Mouse (Mus musculus): ENCODE measurements at regions not wholly inside any gene's neighbourhood (a gene's known extent, or its start where the extent isn't known, plus 50 kb on each side); places are given as distances from the start of the nearest gene placed in this dataset.

DNA sequence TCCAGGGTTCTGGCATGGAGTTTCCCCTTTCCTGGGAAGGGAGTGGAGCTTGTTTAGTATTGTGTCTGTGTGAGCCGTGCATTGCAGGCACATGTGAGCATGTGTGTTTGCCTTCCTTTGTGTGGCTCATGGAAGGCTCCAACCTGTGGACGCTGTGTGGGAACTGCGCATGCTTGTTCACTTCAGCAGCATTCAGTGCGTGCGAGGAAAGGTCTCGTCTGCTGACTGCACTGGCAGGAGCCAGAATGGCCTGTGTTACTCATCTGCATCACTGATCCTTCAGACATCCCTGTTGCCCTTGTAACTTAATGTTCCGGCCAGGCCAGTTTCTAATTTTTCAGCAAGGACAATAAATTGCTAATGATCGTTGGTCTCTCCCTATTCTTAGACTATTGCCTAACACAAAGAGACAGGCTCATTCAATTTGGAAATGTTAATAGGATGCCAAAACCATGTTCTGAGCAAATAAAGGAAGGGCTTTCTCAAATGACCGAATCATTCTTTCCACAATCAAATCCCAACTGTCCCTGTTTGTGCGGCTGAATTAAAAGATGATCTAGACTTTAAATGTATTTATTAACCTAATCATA, 167.9 kb upstream of the Npy start:
- Histone ChIP-seq H3K9me3 (no peaks in the 10 kb centered on the region), H3K4me1 (replicated peaks) (no peaks in the 10 kb centered on the region), H3K4me3 (replicated peaks) (no peak overlapping the region), H3K36me3 (no peaks in the 10 kb centered on the region), H3K9ac (replicated peaks) (no peak overlapping the region), H3K4me2 (replicated peaks) (no peak overlapping the region), H3K27me3 (no peaks in the 10 kb centered on the region), H3K27ac (no peak overlapping the region)
- ATAC-seq = no peak
- 79% methylated on average over 10 of the region's 10 CpGs for WGBS

GRCm38 (mm10) chr6:49655241-49655640, 167.3 kb upstream of the Npy start:
- no peak for ATAC-seq
- no peak overlapping the region for H3K27ac ChIP-seq
- WGBS = 79% methylated on average over 5 of the region's 5 CpGs

DNA sequence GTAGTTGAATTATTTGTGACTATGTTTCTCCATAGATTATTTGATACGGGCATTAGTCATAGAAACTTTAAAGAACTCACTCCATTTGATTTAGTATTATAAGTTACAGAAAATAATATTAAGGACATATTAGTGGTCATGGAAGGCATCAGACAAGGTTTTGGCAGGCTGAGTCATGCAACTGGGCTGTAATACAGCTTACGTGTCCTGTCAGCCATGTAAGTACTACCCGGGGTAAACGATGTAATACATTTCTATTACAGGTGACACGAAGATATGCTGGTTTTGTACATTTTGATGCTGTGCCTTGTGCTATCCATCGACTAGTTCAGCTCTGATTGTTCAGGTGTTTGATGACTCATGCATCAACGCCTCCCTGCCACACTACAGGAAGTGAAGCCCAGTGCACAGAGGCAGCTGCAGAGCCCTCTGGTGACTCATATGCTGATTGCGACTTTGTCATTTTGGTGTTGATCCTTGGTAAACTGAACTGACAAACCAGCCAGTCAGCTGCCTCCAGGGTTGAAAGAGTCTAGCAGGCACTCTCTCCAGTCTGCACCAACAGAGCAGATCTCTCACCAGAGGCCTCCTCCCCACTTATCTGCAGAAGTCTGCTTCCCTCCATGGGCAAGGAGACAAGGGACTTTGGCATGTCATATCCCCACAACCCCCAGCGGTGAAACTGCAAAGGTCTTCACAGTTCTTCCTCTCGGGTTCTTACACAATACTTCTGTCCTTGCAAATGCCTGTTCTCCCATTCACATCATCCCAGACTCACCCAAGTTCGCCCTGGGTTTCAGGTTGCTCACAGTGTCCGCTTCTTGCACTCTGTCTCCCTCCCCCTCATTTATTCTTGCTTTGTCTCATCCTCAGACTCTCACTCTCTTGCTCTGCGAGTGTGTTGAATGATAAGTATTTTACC, 165.9 kb upstream of the Npy start:
- Histone ChIP-seq H3K36me3 (no peaks in the 10 kb centered on the region), H3K27me3 (no peaks in the 10 kb centered on the region), H3K27ac (no peak overlapping the region), H3K4me3 (replicated peaks) (no peak overlapping the region), H3K9me3 (no peaks in the 10 kb centered on the region), H3K4me1 (replicated peaks) (no peaks in the 10 kb centered on the region), H3K9ac (replicated peaks) (no peak overlapping the region), H3K4me2 (replicated peaks) (no peak overlapping the region)
- no peak for ATAC-seq
- 76% methylated on average over 13 of the region's 13 CpGs for WGBS

More at GRCm38 (mm10) chr6:49655241-49655640, 167.3 kb upstream of the Npy start:
- no peaks in the 10 kb centered on the region for H3K4me1 ChIP-seq (replicated peaks)
- H3K27me3 ChIP-seq = no peaks in the 10 kb centered on the region
- no peaks in the 10 kb centered on the region for H3K9me3 ChIP-seq
- H3K36me3 ChIP-seq = no peaks in the 10 kb centered on the region
- H3K4me3 ChIP-seq (replicated peaks) = no peak overlapping the region
- no peak overlapping the region for H3K4me2 ChIP-seq (replicated peaks)
- H3K9ac ChIP-seq (replicated peaks) = no peak overlapping the region

DNA sequence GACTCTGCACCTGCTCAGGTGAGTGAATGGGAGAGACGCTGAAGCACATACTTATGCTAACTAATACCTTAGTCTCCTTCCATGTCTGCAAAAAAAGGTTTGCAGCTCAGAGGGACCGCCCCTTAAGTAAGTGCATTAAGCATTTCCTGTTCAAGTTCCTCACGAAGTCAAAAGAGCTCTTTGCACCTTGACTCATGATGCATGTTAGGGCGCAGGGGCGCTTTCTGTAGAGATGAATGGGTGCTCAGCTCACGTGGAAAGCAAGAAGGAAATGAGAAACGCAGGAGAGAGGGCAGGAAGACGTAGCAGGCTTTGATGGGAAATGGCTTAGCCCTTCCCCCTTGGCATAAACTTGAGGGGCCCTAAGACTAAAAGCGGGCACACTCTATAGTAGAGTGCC, 164.5 kb upstream of the Npy start:
- Histone ChIP-seq H3K4me1 (replicated peaks) (no peaks in the 10 kb centered on the region), H3K4me2 (replicated peaks) (no peak overlapping the region), H3K4me3 (replicated peaks) (no peak overlapping the region), H3K36me3 (no peaks in the 10 kb centered on the region), H3K27ac (no peak overlapping the region), H3K9me3 (no peaks in the 10 kb centered on the region), H3K9ac (replicated peaks) (no peak overlapping the region), H3K27me3 (no peaks in the 10 kb centered on the region)
- 78% methylated on average over 9 of the region's 9 CpGs for WGBS
- no peak for ATAC-seq

DNA sequence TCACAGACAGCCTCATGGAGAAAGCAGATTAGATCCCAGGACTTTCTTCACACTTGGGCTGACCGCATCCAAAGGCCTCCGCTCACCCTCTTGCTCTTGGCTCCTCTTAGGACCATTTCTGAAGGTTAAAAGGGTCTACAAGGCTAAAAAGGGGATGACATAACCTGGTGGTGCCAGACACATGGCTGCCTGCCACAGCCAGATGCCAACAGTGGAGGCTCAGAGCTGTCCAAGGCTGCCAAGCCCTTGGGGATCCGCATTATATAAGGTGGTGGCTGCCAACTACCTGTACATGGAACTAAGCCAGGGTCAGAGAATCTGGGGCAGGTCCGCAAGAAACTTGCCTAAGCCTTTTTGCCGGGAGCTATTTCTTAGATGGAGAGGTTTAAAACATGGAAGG, 151.5 kb upstream of the Npy start:
- Histone ChIP-seq H3K4me2 (replicated peaks) (no peak overlapping the region), H3K36me3 (no peaks in the 10 kb centered on the region), H3K27ac (no peak overlapping the region), H3K9ac (replicated peaks) (no peak overlapping the region), H3K4me1 (replicated peaks) (no peaks in the 10 kb centered on the region), H3K27me3 (no peaks in the 10 kb centered on the region), H3K9me3 (no peaks in the 10 kb centered on the region), H3K4me3 (replicated peaks) (no peak overlapping the region)
- ATAC-seq = no peak
- WGBS = 90% methylated on average over 5 of the region's 5 CpGs

- H3K4me1 ChIP-seq (replicated peaks) = no peaks in the 10 kb centered on the region
- H3K4me3 ChIP-seq (replicated peaks) = no peak overlapping the region
- H3K27ac ChIP-seq = no peak overlapping the region
- no peak for ATAC-seq
- no peak overlapping the region for H3K4me2 ChIP-seq (replicated peaks)
- no peaks in the 10 kb centered on the region for H3K36me3 ChIP-seq
- WGBS = 82% methylated on average over 2 of the region's 2 CpGs
- H3K9ac ChIP-seq (replicated peaks) = no peak overlapping the region
- no peaks in the 10 kb centered on the region for H3K9me3 ChIP-seq
- H3K27me3 ChIP-seq = no peaks in the 10 kb centered on the region
Measured at GRCm38 (mm10) chr6:49671912-49672311, 150.6 kb upstream of the Npy start.

GRCm38 (mm10) chr6:49686776-49687175, 135.7 kb upstream of the Npy start:
- Histone ChIP-seq H3K4me2 (replicated peaks) (no peak overlapping the region), H3K4me1 (replicated peaks) (no peaks in the 10 kb centered on the region), H3K36me3 (no peaks in the 10 kb centered on the region), H3K27ac (no peak overlapping the region), H3K27me3 (no peaks in the 10 kb centered on the region), H3K9me3 (no peaks in the 10 kb centered on the region), H3K9ac (replicated peaks) (no peak overlapping the region), H3K4me3 (replicated peaks) (no peak overlapping the region)
- 91% methylated on average over 4 of the region's 4 CpGs for WGBS
- ATAC-seq = no peak

DNA sequence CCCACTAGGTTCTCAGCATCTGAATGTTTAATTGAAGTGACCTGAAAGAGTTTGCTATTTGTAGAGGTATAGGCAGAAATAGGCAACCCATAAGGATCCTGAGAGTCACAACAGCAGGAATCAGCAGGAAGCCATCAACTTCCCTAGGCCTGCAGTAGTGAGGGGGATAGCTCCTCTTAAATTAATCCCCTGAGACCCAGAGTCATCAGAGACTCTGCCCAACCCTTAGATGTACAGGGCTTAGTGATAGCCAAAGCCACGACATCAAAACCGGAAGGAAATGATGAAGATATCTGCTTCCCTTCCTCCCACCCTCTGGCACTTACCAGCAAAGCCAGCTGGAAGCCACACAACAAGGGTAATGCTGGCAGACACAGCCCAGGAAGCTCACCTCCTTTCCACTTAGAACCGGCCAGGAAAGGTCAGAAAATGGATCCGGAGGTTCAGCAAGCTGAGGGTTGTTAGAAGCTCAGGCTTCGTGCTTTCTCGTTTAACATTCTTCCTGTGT, 130.4 kb upstream of the Npy start:
- H3K9ac ChIP-seq (replicated peaks) = no peak overlapping the region
- no peak for ATAC-seq
- H3K4me1 ChIP-seq (replicated peaks) = no peaks in the 10 kb centered on the region
- no peaks in the 10 kb centered on the region for H3K36me3 ChIP-seq
- no peak overlapping the region for H3K27ac ChIP-seq
- H3K4me3 ChIP-seq (replicated peaks) = no peak overlapping the region
- H3K9me3 ChIP-seq = no peaks in the 10 kb centered on the region
- WGBS = 51% methylated on average over 6 of the region's 6 CpGs
- no peaks in the 10 kb centered on the region for H3K27me3 ChIP-seq
- H3K4me2 ChIP-seq (replicated peaks) = no peak overlapping the region

DNA sequence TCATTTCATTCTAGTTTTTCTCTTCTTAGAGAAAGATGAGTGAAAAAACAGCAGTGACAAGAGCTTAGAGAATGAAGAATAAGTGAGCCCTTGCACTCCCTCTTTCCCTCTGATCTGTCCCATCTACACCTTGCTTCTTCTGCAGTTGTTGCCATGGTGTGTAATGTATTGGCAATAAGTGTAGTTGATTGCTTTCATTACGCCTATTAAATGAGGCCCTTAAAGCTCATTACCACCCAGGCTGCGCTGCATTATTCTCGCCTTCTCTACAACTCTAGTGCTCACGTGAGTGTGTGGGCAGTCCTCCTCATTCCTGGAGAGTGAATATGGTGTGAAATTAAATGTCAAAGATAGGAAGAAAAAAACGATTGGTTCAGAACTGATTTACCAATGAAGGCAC, 127.7 kb upstream of the Npy start:
- Histone ChIP-seq H3K36me3 (no peaks in the 10 kb centered on the region), H3K9ac (replicated peaks) (no peak overlapping the region), H3K9me3 (no peaks in the 10 kb centered on the region), H3K27me3 (no peaks in the 10 kb centered on the region), H3K4me2 (replicated peaks) (no peak overlapping the region), H3K27ac (no peak overlapping the region), H3K4me1 (replicated peaks) (no peaks in the 10 kb centered on the region), H3K4me3 (replicated peaks) (no peak overlapping the region)
- 59% methylated on average over 5 of the region's 5 CpGs for WGBS
- no peak for ATAC-seq

- no peak for ATAC-seq
- Histone ChIP-seq H3K9ac (replicated peaks) (no peak overlapping the region), H3K9me3 (no peaks in the 10 kb centered on the region), H3K4me3 (replicated peaks) (no peak overlapping the region), H3K4me2 (replicated peaks) (no peak overlapping the region), H3K27me3 (no peaks in the 10 kb centered on the region), H3K27ac (no peak overlapping the region), H3K36me3 (no peaks in the 10 kb centered on the region), H3K4me1 (replicated peaks) (no peaks in the 10 kb centered on the region)
- WGBS = 80% methylated on average over 10 of the region's 10 CpGs
Measured at GRCm38 (mm10) chr6:49696990-49697389, 125.5 kb upstream of the Npy start.

GRCm38 (mm10) chr6:49701453-49701852, 121.1 kb upstream of the Npy start:
- H3K9ac ChIP-seq (replicated peaks) = no peak overlapping the region
- H3K27ac ChIP-seq = no peak overlapping the region
- no peak overlapping the region for H3K4me2 ChIP-seq (replicated peaks)
- H3K4me3 ChIP-seq (replicated peaks) = no peak overlapping the region
- ATAC-seq = no peak
- 89% methylated on average over 7 of the region's 7 CpGs for WGBS
- H3K36me3 ChIP-seq = no peaks in the 10 kb centered on the region
- no peaks in the 10 kb centered on the region for H3K27me3 ChIP-seq
- H3K4me1 ChIP-seq (replicated peaks) = no peaks in the 10 kb centered on the region
- H3K9me3 ChIP-seq = no peaks in the 10 kb centered on the region

DNA sequence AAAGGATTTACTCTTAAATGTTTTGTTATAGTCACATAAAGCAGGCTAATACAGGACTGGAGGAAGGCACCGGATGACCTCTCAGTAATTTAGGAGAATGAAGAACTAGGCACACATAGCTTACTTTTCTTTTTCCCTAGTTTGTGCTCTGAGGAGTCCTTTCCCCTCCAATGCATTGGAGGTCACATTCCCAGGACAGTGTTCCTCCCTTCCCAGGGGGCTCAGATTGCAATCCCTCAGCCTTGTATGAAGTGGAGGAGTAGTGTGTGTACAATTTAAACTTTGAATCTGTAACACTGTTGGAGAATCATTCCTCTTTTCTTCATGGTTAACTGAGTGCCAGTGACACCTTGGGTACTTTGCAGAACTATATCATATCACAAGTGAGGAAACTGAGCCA, 109.5 kb upstream of the Npy start:
- no peaks in the 10 kb centered on the region for H3K36me3 ChIP-seq
- no peak overlapping the region for H3K9ac ChIP-seq (replicated peaks)
- H3K4me1 ChIP-seq (replicated peaks) = peaks cover 7% of the 10 kb centered on the region
- H3K4me2 ChIP-seq (replicated peaks) = no peak overlapping the region
- H3K9me3 ChIP-seq = no peaks in the 10 kb centered on the region
- ATAC-seq = no peak
- no peak overlapping the region for H3K27ac ChIP-seq
- WGBS = 92% methylated on average over 1 of the region's 1 CpGs
- no peaks in the 10 kb centered on the region for H3K27me3 ChIP-seq
- no peak overlapping the region for H3K4me3 ChIP-seq (replicated peaks)

Data from midbrain, embryonic 13.5 days (tissue).